Mouse (Mus musculus) cortical plate, adult 2 months (tissue): ENCODE results near the gene Mrps35.

Experiments
- CTCF ChIP-seq: fragments of 200-500 bp; IDR thresholded peaks from 2 replicates; pipeline ENCODE4 v1.5.1; 2011; ENCODE audit warnings: mild to moderate bottlenecking, control low read depth, low read length; ENCODE audit not compliant: insufficient read depth; ENCODE audit errors: extremely low read depth
- POLR2A ChIP-seq: fragments of 200-500 bp; IDR thresholded peaks from 2 replicates; pipeline ENCODE4 v1.6.1; 2011; ENCODE audit warnings: mild to moderate bottlenecking, low read length, control low read depth; ENCODE audit not compliant: insufficient read depth; ENCODE audit errors: extremely low read depth

- TF ChIP-seq CTCF: no peak
- TF ChIP-seq POLR2A: no peak
Measured at GRCm38 (mm10) chr6:147049239-147049805, 6.8 kb downstream of the Mrps35 start.
